Mouse (Mus musculus) MEL (cell line): ENCODE measurements around the gene Nlgn3. TPM values are rescaled to one million over a fixed set of nuclear protein-coding genes. Genes with fewer than 3 reads are reported as not detected.

Experiments used
- DNase-seq: peaks from one replicate; pipeline ENCODE4 v3.0.0; 2011; ENCODE audit warnings: low read depth, low spot score
- H3K27ac ChIP-seq: 2 replicates; pipeline ENCODE4 v1.5.1; 2012; ENCODE audit warnings: low read depth, mild to moderate bottlenecking, control low read depth, low read length, moderate library complexity; ENCODE audit not compliant: control insufficient read depth
- H3K27me3 ChIP-seq, 2 experiments: fragments of 150-350 bp in 1 of 2; sonication (generic) in 1 of 2; 2 replicates each; pipeline ENCODE4 v1.6.1; 2012; ENCODE audit warnings: low read length in 2 of 2, mild to moderate bottlenecking in 2 of 2, improper control_type of control experiment in 1 of 2, moderate library complexity in 1 of 2; ENCODE audit not compliant: insufficient read depth in 2 of 2, control insufficient read depth in 1 of 2
- H3K36me3 ChIP-seq, 2 experiments: 2 replicates each; pipeline ENCODE4 v1.6.1; 2012 to 2014; ENCODE audit warnings: low read length in 2 of 2, improper control_type of control experiment in 1 of 2, inconsistent platforms in 1 of 2, mild to moderate bottlenecking in 1 of 2; ENCODE audit not compliant: insufficient read depth in 2 of 2, control insufficient read depth in 1 of 2
- H3K4me1 ChIP-seq, 2 experiments: fragments of 150-350 bp in 1 of 2; sonication (generic) in 1 of 2; 2 replicates each; pipeline ENCODE4 v1.6.1; 2012; ENCODE audit warnings: low read length in 2 of 2, improper control_type of control experiment in 1 of 2, mild to moderate bottlenecking in 1 of 2; ENCODE audit not compliant: insufficient read depth in 2 of 2, control insufficient read depth in 1 of 2
- H3K4me3 ChIP-seq, 2 experiments: fragments of 150-350 bp in 1 of 2; sonication (generic) in 1 of 2; 2 replicates each; pipeline ENCODE4 v1.5.1; 2012; ENCODE audit warnings: low read depth in 2 of 2, low read length in 2 of 2, mild to moderate bottlenecking in 2 of 2, moderate library complexity in 2 of 2, control low read depth in 1 of 2, improper control_type of control experiment in 1 of 2; ENCODE audit not compliant: control insufficient read depth in 1 of 2, insufficient read depth in 1 of 2
- H3K79me2 ChIP-seq: 2 replicates; pipeline ENCODE4 v1.6.1; 2012; ENCODE audit warnings: mild to moderate bottlenecking, low read length, moderate library complexity; ENCODE audit not compliant: control insufficient read depth, poor library complexity, insufficient read depth
- H3K9ac ChIP-seq: 2 replicates; pipeline ENCODE4 v1.6.1; 2012; ENCODE audit warnings: low read depth, mild to moderate bottlenecking, control low read depth, low read length, moderate library complexity; ENCODE audit not compliant: control insufficient read depth, poor library complexity, severe bottlenecking
- H3K9me3 ChIP-seq: fragments of 150-350 bp; sonication (generic); replicated peaks from 2 replicates; pipeline ENCODE4 v1.6.1; 2012; ENCODE audit warnings: mild to moderate bottlenecking, low read length, improper control_type of control experiment, moderate library complexity; ENCODE audit not compliant: insufficient read depth
- BHLHE40 ChIP-seq: IDR thresholded peaks from 2 replicates; pipeline ENCODE4 v1.6.1; 2012; ENCODE audit warnings: low read depth, mild to moderate bottlenecking, inconsistent platforms, low read length, improper control_type of control experiment, borderline replicate concordance
- CHD2 ChIP-seq: IDR thresholded peaks from 2 replicates; pipeline ENCODE4 v1.6.1; 2011; ENCODE audit warnings: low read length, improper control_type of control experiment
- E2F4 ChIP-seq: IDR thresholded peaks from 2 replicates; pipeline ENCODE4 v1.6.1; 2011; ENCODE audit warnings: low read depth, low read length, improper control_type of control experiment, borderline replicate concordance
- ELF1 ChIP-seq: IDR thresholded peaks from 2 replicates; pipeline ENCODE4 v1.6.1; 2014; ENCODE audit warnings: low read depth, mild to moderate bottlenecking, inconsistent platforms, low read length, improper control_type of control experiment, moderate library complexity
- EP300 ChIP-seq, 2 experiments: IDR thresholded peaks; 2 replicates each; pipeline ENCODE4 v1.6.1; 2011; ENCODE audit warnings: improper control_type of control experiment in 2 of 2, low read length in 2 of 2, low read depth in 1 of 2, mild to moderate bottlenecking in 1 of 2
- ETS1 ChIP-seq: IDR thresholded peaks from 2 replicates; pipeline ENCODE4 v1.6.1; 2012; ENCODE audit warnings: low read depth, mild to moderate bottlenecking, inconsistent platforms, low read length, improper control_type of control experiment, moderate library complexity
- GABPA ChIP-seq: IDR thresholded peaks from 2 replicates; pipeline ENCODE4 v1.6.1; 2012; ENCODE audit warnings: low read depth, mild to moderate bottlenecking, inconsistent platforms, low read length, improper control_type of control experiment, moderate library complexity
- GATA1 ChIP-seq: IDR thresholded peaks from 2 replicates; pipeline ENCODE4 v1.6.1; 2011; ENCODE audit warnings: low read depth, low read length, improper control_type of control experiment
- JUND ChIP-seq: IDR thresholded peaks from 2 replicates; pipeline ENCODE4 v1.6.1; 2011; ENCODE audit warnings: low read depth, mild to moderate bottlenecking, improper control_type of control experiment, low read length
- KAT2A ChIP-seq: conservative IDR thresholded peaks from 2 replicates; pipeline ENCODE4 v1.6.1; 2012; ENCODE audit warnings: low read depth, low read length, improper control_type of control experiment, inconsistent platforms
- MAFK ChIP-seq: IDR thresholded peaks from 2 replicates; pipeline ENCODE4 v1.6.1; 2011; ENCODE audit warnings: low read depth, mild to moderate bottlenecking, low read length, improper control_type of control experiment, borderline replicate concordance
- MAX ChIP-seq: IDR thresholded peaks from 2 replicates; pipeline ENCODE4 v1.6.1; 2011; ENCODE audit warnings: low read length, improper control_type of control experiment
- MEF2A ChIP-seq: IDR thresholded peaks from 2 replicates; pipeline ENCODE4 v1.6.1; 2014; ENCODE audit warnings: low read depth, mild to moderate bottlenecking, inconsistent platforms, low read length, improper control_type of control experiment; ENCODE audit not compliant: poor library complexity, insufficient replicate concordance, severe bottlenecking; ENCODE audit errors: extremely low read depth
- MXI1 ChIP-seq: IDR thresholded peaks from 2 replicates; pipeline ENCODE4 v1.6.1; 2011; ENCODE audit warnings: mild to moderate bottlenecking, low read depth, low read length, improper control_type of control experiment
- MYB ChIP-seq: IDR thresholded peaks from 2 replicates; pipeline ENCODE4 v1.6.1; 2011; ENCODE audit warnings: mild to moderate bottlenecking, low read depth, low read length, improper control_type of control experiment
- NRF1 ChIP-seq: IDR thresholded peaks from 2 replicates; pipeline ENCODE4 v1.6.1; 2014; ENCODE audit warnings: low read depth, mild to moderate bottlenecking, inconsistent platforms, low read length, improper control_type of control experiment, moderate library complexity; ENCODE audit not compliant: poor library complexity, insufficient read depth, severe bottlenecking
- POLR2AphosphoS2 ChIP-seq: IDR thresholded peaks from 2 replicates; pipeline ENCODE4 v1.6.1; 2011; ENCODE audit warnings: low read length, improper control_type of control experiment
- POLR2AphosphoS5 ChIP-seq: IDR thresholded peaks from 2 replicates; pipeline ENCODE4 v1.6.1; 2012; ENCODE audit warnings: low read depth, borderline replicate concordance, mild to moderate bottlenecking, inconsistent platforms, low read length, moderate library complexity, mixed read lengths
- RAD21 ChIP-seq: IDR thresholded peaks from 2 replicates; pipeline ENCODE4 v1.6.1; 2011; ENCODE audit warnings: mild to moderate bottlenecking, low read depth, low read length, improper control_type of control experiment
- RCOR1 ChIP-seq: IDR thresholded peaks from 2 replicates; pipeline ENCODE4 v1.6.1; 2012; ENCODE audit warnings: low read depth, mild to moderate bottlenecking, inconsistent platforms, low read length, improper control_type of control experiment
- SIN3A ChIP-seq: IDR thresholded peaks from 2 replicates; pipeline ENCODE4 v1.6.1; 2012; ENCODE audit warnings: low read length, improper control_type of control experiment, inconsistent platforms
- TAL1 ChIP-seq: IDR thresholded peaks from 2 replicates; pipeline ENCODE4 v1.6.1; 2012; ENCODE audit warnings: mild to moderate bottlenecking, inconsistent platforms, low read length, moderate library complexity, mixed read lengths
- TBP ChIP-seq: IDR thresholded peaks from 2 replicates; pipeline ENCODE4 v1.8.0; 2011; ENCODE audit warnings: low read depth, low read length, improper control_type of control experiment
- TCF12 ChIP-seq: IDR thresholded peaks from 2 replicates; pipeline ENCODE4 v1.6.1; 2014; ENCODE audit warnings: low read depth, mild to moderate bottlenecking, inconsistent platforms, low read length, improper control_type of control experiment, moderate library complexity
- ZC3H11A ChIP-seq: IDR thresholded peaks from 2 replicates; pipeline ENCODE4 v1.6.1; 2012; ENCODE audit warnings: low read depth, mild to moderate bottlenecking, inconsistent platforms, low read length, improper control_type of control experiment
- polyA plus RNA-seq, 2 experiments: library from polyadenylated mRNA; stranded (reverse) in 1 of 2; unstranded in 1 of 2; fragments of >175 nt in 1 of 2; fragments of >200 nt in 1 of 2; gene quantifications; 2 replicates each; pipeline versions ENCODE4 v1.2.1 to v1.2.4; 2012; ENCODE audit warnings: low replicate concordance in 2 of 2, low read depth in 1 of 2; ENCODE audit not compliant: insufficient read length in 2 of 2, insufficient read depth in 1 of 2, missing spikeins in 1 of 2
- total RNA-seq: library from RNA; depleted of rRNA; stranded (reverse); fragments of 300-350 nt; gene quantifications from 2 replicates; pipeline ENCODE4 v1.2.3, GENCODE M21; 2012

The Nlgn3 gene
- total and polyA plus RNA-seq, 3 experiments, result 0.04 to 0.15 TPM; not detected in 1

DNA sequence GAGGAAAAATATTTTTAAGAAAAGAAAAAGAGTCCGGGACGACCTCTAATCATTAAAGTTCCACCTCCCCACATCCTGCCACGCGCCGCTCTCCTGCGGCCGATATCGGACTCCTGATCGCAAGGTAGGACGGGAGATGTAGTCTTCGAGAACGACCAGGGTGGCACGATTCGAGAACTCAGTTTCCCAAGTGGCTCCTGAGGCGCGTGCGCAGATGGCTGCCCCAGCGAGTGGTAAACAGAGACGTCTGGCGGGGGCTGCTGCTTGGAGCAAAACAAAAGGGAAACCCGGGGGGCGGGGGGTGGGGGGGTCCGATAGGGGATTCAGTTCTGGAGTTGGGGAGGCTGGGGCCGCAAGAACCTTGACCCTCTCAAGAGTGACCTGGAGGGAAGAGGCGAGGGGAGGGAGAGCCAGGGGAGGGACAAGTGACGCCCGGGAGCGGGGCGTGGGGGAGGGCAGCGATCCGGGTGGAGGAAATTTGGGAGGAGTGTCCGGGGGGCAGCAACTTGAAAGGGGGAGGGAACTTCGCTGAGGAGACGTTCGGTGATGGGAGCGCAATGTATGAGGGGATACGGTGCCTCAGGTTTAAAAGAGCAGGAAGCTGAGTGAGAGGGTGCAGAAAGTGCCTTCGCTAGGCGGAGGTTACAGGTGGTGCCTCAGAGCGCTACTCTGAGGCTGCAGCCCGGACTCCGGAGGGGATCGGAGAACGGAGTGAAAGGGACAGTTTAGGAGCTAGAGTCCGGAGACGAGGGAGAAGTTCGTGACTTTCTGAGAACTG is 44.8 kb upstream of the Nlgn3 start, which contains the start of gene Foxo4 (continued):
- TF ChIP-seq POLR2AphosphoS2, result no peak
- TF ChIP-seq MAX, result peak; percentile 68
- 0 out of 2 replicates have a peak, but pooled peaks have one; percentile 48 for TF ChIP-seq TCF12
- TF ChIP-seq MYB, result no peak
- TF ChIP-seq RCOR1, result no peak
- no peak for TF ChIP-seq MAFK
- no peak for TF ChIP-seq E2F4
- no peak for TF ChIP-seq GABPA
- TF ChIP-seq KAT2A, result peak; percentile 79
- TF ChIP-seq TBP, result peak; percentile 88
- TF ChIP-seq ETS1, result 0 out of 2 replicates have a peak, but pooled peaks have one; percentile 15
- no peak for TF ChIP-seq POLR2AphosphoS5
- TF ChIP-seq NRF1, result peak; percentile 77

DNA sequence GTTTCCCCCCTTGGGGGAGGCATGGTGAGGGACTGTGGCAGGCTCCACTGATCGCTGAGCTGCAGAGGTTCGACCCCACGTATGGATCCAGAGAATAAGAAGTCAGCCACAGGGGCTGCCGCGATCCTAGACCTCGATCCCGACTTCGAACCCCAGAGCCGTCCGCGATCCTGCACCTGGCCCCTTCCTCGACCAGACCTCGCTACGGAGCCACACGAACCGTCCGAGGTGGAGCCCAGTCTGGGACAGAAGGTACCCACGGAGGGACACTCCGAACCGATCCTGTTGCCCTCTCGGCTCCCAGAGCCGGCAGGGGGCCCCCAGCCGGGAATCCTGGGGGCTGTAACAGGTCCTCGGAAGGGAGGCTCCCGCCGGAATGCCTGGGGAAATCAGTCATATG is 44.2 kb upstream of the Nlgn3 start:
- Histone ChIP-seq H3K4me1 (peaks cover 0 to 9% of the 10 kb centered on the region in 2 experiments; a peak in 1 of 4 replicates), H3K79me2 (no peaks in the 10 kb centered on the region; the same call in none of the 2 replicates), H3K27me3 (no peaks in the 10 kb centered on the region), H3K36me3 (no peaks in the 10 kb centered on the region; a peak in 1 of 4 replicates), H3K9me3 (no peaks in the 10 kb centered on the region), H3K9ac (peak overlapping the region; percentile 79), H3K4me3 (peak overlapping the region; percentile 91 to 94), H3K27ac (peak overlapping the region; percentile 75)
- TF ChIP-seq SIN3A, result no peak
- no peak for TF ChIP-seq TCF12
- TF ChIP-seq ZC3H11A, result no peak
- no peak for TF ChIP-seq EP300 (IDR thresholded peaks at IDR 0.05; ENCODE audit: low read depth in 1 of 2, low read length in 2 of 2)
- no peak for TF ChIP-seq RCOR1
- no peak for TF ChIP-seq MXI1
- TF ChIP-seq KAT2A, result no peak
- TF ChIP-seq MEF2A, result no peak
- no peak for TF ChIP-seq TAL1
- TF ChIP-seq GATA1, result no peak
- TF ChIP-seq JUND, result no peak
- TF ChIP-seq MAX, result no peak
- no peak for TF ChIP-seq ELF1
- no peak for TF ChIP-seq BHLHE40
- TF ChIP-seq RAD21, result no peak
- no peak for TF ChIP-seq CHD2
- no peak for TF ChIP-seq E2F4
- DNase-seq, result no peak
